Mouse (Mus musculus) 416B (cell line): ENCODE measurements at regions not wholly inside any gene's neighbourhood (a gene's known extent, or its start where the extent isn't known, plus 50 kb on each side); places are given as distances from the start of the nearest gene placed in this dataset.

Experiments used
- DNase-seq: peaks from one replicate; pipeline ENCODE4 v3.0.0; 2011; ENCODE audit warnings: low read depth

DNA sequence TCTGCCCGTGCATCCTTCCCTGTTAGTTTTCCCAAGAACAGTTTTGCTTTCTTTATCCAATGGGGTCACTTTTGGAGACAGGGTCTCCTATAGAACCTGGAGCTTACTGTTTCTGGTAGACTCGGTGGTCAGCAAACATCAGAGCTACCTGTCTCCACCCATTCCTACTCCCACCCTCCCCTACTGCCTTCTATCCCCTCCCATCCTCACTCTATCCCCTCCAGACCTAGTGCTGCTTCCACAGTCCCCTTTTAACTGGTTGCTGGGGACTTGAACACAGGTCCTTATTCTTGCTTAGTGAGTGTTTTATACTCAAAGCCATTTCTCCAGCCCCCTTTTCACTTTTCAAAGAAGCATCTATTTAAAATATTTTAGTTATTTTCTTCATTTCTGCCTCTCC, 189.4 kb upstream of the Fat4 start:
- no peak for DNase-seq

DNA sequence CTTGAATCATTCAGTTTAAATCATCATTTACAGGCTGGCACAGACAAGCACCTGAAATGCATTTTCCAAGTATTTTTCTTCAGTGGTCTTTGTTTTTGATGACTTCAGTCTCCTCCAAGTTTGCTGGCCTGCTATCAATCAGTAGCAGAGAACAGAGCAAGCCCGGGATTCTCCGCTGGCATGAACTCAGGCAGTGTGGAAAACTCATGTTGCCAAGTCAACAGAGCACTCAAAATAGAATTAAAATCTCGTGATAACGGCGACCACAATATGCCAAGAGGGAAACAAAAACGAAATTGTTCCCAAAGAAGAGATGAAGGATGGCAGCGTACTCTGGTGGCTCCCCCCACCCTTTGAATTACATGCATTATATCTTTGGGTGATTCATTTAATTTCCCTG, 190.9 kb upstream of the Fat4 start:
- DNase-seq = no peak

DNA sequence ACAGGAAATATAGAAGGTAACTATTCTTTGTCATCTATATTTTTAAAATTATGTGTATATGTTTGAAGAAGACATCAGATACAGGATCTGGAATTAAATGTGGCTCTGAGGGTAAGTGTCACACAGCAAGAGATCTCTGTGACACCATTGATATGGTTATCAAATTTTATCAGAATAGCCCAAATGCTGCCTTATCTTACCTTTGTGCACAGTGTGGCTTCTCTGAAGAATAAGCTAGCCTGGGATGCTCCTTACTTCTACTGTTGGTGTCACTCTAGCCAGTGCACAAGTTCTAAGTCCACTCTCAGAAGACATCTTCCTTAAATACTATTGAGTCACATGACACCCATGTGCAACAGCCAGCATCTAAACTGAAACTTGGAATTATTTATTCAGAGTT, 194.0 kb upstream of the Fat4 start:
- no peak for DNase-seq

DNA sequence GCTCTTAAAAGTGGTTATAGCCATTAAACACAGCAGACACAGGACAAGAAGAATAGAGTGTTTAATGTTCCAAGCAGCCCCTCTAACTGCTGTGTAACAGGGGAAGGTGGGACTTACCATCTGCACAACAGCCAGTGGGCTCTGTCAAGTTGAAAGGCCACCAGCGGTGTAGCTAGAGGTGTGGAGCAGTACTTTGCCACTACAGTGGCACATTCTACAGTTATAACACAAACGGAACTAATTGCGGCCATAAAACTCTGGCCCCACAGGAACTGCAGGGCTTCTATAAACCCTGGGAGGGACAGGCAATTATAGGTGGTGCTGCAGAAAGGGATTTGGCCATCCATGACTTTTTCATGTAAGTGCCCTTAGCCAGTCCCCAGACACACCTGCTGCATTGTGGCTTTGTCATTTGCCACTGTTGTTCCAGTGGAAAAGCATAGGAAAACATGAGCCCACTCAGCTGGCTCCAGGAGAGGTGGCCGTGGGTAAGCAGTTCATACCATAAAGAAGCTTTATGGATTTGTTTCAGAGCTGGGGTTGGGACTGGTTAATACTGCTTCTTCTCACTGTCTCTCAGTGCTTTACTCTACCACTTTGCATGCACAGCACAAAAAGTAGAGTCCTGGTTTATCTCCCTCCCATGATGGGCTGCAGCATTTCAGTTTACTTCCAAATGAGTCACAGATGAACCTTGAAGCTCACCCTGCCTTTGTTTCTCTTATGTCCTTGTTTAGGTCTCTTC, 199.8 kb upstream of the Ankrd50 start:
- DNase-seq = no peak

GRCm38 (mm10) chr3:38663670-38664494, 179.2 kb upstream of the Ankrd50 start:
- DNase-seq = no peak

DNA sequence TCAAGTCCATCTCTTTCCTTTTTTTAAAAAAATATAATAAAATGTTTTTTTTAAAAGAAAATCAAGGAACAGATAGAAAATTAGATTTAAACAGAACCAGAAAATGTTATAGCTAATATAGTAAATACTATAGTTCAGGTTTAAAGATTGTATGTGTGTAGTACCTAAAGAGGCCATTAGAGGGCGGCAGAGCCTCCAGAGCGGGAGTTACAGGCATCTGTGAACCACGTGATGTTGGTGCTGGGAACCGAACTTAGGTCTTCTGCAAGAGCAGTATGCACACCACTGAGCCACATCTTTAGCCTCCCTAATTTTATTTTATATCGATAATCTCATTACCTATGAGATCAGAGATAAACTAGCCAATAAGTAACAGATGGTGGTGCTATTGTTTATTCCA, 178.4 kb upstream of the Ankrd50 start:
- peak; percentile 4 for DNase-seq

GRCm38 (mm10) chr3:38656790-38657189, 172.1 kb upstream of the Ankrd50 start:
- DNase-seq = no peak

DNA sequence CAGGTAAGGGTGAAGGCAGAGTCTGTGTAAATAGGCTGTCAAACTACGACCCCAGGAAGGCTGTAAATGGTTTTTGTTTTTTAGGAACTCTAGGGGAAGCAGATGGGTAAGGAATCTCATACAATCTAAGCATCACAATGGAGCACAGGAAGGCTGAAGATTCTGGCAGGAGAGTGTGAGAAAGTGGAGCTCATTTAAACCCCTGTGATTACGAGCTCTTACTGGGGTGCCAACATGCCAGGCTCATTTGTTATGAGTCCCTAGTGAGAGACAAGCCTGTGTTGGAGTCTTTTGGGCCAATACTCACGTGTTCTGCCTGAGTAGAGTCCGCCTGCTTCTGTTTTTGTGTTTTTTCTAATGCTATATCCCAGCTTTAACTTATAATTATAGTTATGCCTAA, 169.3 kb upstream of the Ankrd50 start:
- DNase-seq = no peak

- no peak for DNase-seq
Measured at GRCm38 (mm10) chr3:38652985-38653685, 168.5 kb upstream of the Ankrd50 start.

DNA sequence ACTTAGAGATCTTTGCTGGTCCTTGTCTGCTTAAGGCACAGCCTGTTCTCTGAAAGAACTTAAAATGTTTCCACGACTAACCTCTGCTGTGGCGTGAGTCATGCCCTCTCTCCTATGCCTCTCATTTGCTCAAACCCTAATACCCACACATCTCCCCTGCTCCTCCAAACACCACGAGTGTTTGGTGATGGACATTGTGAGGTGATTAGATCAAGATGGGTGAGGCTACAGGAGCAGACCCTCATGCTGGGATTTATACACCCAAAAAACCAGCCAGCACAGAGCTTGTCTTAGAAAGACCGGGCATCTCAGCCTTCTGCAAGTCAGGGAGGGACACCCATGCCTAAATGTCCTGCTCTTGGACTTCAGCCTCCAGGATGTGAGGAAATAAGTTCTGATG, 165.5 kb upstream of the Ankrd50 start:
- no peak for DNase-seq

DNA sequence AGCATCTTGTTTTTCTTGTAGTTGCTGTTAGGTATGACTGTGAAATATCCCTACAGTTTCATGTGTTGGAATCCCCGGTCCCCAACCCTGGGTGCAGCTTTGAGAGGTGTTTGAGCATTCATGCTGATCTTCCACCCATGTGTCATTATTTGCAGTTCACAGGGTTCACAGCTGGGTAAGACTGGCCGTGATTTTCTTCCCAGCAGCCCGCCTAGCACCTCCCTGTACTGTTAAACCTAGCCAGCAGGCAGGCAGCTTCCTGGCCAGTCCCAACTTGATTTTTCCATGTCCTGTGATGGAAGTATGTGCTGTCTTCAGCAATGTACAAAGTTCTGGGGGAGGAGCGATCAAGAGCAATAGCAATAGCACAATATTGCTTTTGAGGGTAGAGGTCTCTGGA, 164.0 kb upstream of the Ankrd50 start:
- no peak for DNase-seq

GRCm38 (mm10) chr3:38647737-38648330, 163.2 kb upstream of the Ankrd50 start:
- DNase-seq = no peak

DNA sequence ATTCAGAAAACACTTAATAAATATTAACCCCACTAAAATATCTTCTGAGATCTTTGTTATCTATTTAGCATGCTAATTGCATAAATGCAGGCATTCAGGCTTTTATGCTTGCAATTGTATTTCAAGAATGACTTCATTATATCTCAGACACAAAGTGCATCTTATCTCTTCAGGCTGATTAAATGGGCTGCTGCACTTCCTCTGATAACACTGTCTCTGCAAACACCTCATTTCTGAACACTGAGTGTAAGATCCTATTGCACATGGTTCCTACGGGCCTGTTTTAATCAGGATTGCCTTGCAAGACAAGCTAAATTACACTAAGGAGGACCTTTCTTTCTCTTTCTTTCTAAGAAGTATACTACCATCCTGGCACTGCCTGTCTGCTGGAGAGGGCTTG, 157.1 kb upstream of the Ankrd50 start:
- DNase-seq = no peak

DNA sequence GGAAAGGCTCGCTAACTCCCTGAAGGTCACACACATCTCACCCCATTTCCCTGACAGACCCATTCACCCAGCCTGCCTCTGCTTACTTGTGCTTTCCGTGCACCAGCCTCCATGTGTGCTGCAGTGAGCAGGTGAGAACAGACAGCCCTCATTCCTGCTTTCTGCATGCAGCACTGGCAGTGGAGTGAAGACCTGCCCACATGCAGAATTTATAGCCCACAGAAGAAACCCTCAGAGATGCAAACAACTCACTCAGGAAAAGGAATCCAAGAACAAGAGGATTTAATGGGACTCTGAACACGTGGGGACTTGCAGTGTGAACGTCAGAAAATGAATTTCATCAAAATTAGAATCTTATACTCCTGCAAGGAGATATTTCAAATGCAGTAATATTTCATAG, 152.2 kb upstream of the Ankrd50 start:
- DNase-seq = no peak

GRCm38 (mm10) chr3:38633347-38633746, 148.7 kb upstream of the Ankrd50 start:
- no peak for DNase-seq

GRCm38 (mm10) chr3:38625575-38626184, 141.0 kb upstream of the Ankrd50 start:
- DNase-seq = no peak

GRCm38 (mm10) chr3:38617989-38618388, 133.3 kb upstream of the Ankrd50 start:
- no peak for DNase-seq

DNA sequence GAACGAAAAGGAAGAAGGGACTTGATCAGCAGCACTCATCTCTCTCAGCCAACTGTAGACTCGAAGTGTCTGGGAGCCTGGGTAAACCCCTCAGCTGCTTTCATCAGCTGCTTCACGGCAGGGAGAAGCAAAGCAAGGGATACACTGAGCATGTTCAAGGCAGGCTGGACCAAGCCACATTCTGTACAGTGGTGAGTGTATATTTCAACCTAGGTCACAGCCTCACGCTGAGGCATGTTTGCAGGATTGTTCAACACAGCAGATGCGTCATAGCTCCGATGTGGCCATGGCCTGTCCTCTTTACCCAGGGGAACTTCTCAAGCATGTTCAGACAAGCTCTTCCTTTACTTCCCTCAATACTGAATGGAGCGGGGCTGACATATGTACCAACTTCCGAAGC, 132.6 kb upstream of the Ankrd50 start:
- no peak for DNase-seq

- DNase-seq = no peak
Measured at GRCm38 (mm10) chr3:38613706-38614105, 129.1 kb upstream of the Ankrd50 start.

DNA sequence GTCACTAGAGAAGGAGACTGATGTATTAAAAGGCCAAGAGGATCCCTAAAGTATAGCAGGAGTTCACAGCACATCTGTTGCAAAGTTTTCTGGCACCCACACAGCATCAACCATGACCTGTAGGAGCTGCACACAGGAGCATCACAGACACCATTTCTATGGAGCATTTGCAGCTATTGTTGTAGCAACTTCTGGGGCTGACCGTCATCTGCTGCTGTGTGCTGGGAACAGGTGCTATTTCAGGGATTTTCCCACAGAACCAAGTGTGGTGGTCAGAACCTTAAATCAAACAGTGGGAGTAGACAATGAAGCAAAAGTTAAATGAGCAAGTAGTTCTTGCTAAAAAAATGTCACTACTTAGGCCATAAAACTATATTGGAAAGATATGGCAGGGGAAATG, 106.9 kb upstream of the Ankrd50 start:
- DNase-seq = no peak

DNA sequence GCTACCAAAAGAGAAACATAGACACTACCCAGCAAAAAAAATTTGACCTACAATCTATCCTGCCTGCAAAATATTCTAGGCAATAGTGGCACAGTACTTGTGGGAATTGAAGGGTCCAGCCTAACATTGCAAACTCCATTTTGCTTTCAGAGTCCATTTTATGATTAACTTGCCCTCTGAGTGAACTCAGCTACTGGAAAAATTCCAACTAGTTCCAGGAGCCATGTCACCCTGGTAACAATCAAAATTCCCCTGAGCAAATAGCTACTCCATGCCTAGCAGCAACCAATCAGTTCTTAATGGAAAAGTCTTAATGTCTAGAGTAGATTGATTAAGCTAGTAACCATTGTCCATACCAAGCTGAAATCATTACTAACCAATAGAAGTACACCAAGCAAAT, 104.3 kb upstream of the Ankrd50 start:
- DNase-seq = no peak

DNA sequence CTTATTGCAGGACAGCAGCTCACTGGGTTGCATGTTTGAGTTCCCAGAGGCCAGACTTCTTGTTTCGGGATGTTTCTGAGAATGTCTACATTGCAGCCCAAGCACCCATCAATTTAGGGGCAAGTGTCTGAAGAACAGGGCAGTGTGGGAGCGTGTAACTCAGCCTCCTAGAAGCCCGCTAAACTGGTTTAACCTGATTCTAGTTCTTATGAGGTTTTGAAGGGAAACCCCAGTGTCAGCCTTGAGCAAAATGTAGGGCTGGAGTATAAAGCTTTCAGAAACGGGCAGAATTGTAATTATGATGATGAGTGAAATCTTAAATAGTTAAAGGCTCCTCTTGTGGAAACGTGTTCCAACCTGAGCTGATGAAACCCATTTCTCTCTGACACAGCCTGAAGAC, 100.9 kb upstream of the Ankrd50 start:
- no peak for DNase-seq
